Mouse (Mus musculus): Measurements from ENCODE around the gene Ccdc162.
A peak's percentile ranks its signal among the peaks of the same experiment; 100 is the strongest.

The Ccdc162 gene

DNA sequence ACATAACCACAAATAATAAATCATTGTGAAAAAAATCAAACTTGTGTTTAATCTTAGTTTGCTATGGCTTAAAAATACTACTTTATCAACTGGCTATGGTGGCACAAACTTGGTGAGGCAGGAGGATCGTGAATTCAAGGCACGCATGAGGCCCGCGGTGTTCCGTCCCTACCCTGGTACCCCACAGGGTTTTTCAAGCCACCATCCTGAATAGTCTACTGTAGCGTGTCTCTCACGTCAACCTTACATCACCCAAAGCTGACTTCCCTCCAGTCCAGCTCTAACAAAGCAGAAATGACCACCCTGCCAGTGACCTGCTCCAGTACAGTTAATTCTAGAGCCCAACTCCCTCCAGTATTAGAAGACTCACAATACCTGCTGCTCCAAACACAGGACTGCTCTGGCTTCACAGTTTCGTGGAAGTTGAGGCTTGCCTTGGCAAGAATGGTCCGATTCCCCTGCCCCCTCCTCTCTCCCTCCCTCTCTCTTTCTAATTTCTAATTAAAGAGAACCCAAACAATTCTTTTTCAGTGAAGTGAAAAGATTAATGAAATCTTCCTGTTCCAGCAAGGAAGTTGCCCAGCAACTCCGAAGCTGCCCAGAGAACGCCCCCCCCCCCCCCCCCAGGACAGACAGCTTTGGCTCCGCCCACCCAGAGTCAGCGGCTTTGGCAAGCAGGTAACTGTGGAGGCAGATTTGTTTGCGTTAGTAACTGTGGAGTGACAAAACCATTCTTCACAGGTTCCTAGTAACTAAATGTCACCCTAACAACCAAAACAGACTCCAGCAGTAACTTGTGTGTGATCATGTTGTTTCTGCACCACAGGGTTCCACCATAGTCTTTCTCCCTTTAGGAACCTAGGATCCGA is at the start of gene Ccdc162:
TSS of gene Ccdc162 (minus strand) at position 606 of the 869 bp plus-strand sequence.
- DNase-seq (ENCODE audit: low read depth, low spot score): no peak

DNA sequence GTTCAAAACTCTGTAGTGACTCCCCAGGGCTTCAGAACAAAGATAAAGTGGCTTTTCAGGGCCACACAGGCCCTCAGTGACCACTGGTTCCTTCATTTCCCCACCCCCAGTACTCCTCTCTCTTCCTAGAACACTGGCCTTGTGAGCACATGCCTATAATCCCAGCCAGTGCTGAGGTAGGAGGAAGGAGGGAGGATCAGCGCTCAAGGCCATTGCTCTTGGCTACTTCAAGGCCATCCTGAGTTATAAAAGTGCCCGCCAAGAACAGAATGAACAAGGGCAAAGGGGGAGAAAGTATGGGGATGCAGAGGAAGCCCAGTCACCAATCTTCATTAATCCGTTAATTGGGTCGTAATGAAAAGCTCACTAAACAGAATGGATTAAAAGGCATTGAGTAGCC is 49.2 kb upstream of the Ccdc162 start:
- DNase-seq (ENCODE audit: low read depth, low spot score): no peak

DNA sequence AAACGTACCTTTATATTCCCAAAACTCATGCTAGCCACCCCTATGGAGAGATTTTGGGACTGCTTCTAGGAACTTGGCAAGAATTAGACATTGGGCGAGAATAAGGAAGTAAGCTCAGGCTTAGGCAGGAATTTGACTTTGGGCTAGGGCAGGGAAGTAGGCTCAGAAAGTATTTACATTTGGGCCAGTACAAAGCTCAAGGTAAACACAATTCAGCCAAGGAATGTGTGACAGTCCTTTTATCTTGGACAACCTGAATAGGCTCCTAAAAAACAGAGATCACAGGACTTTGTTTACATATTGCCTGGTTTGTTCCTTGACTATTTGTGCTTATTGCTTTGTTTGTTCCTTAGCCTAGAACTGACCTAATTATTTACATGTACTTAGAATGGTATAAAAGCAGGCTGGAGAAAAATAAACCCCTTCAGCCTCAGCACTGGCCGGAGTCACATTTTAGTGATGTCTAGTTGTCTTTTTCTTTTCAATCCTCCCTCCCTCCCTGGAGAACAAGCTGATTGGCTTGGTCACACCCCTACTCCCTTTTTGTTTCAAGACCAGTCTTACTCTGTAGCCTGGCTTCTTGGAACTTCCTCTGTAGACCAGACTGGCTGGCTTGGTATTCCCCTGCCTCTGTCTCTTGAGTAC is 47.4 kb upstream of the Ccdc162 start:
- no peak for DNase-seq (ENCODE audit: low read depth, low spot score)

DNA sequence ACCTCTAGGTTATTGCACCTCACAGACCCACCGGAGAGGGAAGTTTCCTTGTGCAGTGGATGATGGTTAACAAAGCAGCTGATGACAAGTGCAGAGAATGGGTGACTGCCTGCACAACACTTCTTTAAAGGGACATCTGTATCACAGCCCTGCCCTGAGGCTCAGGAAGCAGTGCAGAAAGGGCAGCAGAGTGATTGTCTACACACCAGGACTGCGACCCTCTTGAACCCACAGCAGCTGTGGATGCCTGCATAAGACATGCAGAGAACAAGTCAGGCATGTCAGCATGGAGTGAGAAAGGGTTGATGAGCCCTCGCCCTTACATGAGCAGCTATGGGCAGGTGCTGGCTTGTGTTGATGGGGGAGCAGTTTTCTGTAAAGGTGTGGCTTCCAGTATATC is 44.4 kb upstream of the Ccdc162 start:
- no peak for DNase-seq (ENCODE audit: low read depth, low spot score)

DNA sequence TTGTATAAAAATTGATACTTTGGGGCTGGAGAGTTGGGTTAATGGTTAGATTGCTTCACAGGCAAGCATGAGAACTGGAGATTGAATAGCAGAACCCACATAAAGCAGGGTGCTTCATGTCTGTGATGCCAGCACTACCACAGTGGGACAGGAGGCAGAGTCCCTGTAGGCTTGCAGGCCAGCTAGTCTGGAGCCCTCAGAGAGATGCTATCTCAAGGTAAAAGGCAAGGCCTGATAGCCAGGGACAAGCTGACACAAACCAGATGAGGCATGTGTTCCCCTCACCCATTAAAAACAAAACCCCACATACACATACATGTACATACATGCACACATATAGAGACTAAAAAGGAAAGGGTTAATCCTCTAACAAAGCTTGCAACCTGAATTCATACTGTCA is 41.6 kb upstream of the Ccdc162 start:
- no peak for DNase-seq (ENCODE audit: low read depth, low spot score)

DNA sequence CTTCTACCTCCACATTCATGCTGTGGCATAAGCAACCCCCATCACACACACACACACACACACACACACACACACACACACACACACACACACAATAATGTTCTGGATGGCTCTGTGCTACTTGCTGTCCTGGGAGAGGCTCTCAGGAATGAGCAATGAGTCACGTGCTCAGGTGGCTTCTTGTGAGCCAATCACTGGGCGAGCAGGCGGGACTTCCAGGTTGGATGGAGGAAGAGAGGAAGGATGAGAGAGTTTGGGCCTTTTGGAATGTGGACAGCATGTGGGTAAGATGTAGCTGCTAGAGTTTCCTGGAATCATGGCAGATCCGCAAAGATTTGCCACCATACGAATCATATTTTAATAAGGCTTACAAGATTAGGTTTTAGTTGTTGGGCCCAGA is 40.8 kb upstream of the Ccdc162 start:
- DNase-seq (ENCODE audit: low read depth, low spot score): no peak

DNA sequence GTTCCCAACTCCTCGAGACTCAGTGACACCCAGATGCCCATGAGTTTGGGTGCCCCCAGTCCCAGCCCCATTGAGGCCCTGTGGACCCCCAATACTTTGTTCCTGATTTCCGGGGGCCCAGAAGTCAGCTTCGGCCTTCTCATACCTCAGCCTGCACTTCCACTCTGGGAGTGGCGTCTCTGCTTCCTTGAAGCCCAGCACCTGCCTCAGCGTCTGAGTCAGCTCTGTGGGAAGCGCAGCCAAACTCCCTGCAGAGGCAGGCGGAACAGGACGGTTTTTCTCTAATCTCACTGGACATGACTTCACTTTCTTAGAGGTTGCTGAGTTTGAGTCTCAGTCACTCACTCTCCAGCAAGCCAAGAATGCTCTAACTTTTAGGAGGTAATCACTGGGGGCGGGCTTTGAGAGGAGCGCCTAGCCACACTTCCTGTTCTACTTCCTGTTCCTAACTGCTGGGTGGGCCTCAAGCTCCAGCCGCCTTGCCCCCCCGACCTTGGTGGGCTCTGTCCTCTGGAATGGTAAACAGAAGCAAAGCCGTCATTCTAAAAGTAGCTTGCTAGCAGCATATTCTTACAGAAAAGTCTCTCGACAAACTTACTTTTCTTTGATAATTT is 35.5 kb upstream of the Ccdc162 start:
- no peak for DNase-seq (ENCODE audit: low read depth, low spot score)

DNA sequence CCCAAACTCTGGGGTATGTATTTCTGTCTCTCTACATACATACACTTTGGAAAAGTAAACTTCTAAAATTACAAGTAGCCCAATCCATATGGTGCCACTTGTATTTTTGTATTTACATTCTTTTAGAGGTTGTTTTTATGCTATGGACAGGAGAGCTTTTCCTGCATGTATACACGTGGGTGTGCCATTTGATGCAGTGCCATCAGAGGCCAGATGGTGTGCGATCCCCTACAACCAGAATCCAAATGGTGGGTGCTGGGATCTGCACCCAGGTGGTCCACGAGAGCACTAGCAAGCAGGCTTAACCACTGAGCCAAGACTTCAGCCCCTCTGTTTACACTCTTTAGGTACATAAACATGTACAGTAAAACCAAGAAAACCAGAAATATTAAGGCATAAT is 32.9 kb upstream of the Ccdc162 start:
- DNase-seq (ENCODE audit: low read depth, low spot score): no peak

DNA sequence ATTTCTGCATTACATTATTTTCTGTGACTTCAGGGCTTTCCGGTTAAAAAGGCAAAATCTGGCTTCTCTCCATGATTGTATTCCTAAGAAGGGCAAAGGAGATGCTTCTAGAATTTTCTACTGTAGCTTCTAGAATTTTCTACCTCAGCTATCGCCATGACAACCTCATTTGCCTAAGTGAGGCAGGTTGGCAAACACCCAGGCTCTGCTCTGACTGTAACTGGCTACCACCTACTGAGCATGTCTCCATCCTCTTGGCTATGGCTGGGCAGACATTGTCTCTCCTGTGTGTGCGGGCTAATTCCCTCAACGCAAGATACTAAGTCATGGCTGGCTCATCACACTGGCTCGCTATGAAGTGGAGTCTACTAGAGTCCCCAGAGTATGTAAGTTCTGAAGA is 30.1 kb upstream of the Ccdc162 start:
- DNase-seq (ENCODE audit: low read depth, low spot score): no peak

DNA sequence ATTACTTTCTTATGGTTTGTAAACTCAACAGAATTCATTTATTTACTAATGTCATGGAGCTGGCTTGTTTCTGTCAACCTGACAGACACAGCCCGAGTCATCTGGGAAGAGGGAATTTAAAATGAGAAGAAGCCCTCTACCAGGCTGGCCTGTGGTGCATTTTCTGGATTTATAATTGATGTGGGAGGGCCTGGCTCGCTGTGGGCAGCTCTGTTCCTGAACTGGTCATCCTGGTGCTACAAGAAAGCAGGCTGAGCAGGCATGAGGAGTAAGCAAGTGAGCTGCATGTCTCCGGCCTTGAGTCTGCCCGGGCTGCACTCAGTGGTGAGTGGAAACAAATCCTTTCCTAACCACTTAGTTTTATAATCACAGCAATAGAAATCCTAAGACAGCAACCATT is 27.6 kb upstream of the Ccdc162 start:
- DNase-seq (ENCODE audit: low read depth, low spot score): no peak

DNA sequence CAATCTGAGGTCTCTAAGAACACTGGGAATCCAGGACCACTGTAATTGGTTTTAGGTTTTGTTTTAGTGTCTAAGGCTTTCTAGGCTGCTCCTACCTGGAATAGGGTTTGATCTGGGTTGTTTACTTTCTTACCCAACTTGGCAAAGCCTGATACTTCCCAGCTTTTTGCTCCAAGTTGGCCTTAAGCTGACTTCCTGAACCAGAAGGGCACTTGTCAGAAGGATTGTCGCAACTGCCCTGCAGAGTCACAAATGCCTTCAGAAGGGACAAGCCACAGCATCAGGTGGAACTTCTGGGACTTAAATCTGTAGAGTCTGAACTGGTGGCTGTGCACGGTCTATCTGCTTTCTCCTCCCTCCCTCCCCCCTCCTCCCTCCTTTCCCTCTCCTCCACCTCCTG is 23.8 kb upstream of the Ccdc162 start:
- no peak for DNase-seq (ENCODE audit: low read depth, low spot score)

DNA sequence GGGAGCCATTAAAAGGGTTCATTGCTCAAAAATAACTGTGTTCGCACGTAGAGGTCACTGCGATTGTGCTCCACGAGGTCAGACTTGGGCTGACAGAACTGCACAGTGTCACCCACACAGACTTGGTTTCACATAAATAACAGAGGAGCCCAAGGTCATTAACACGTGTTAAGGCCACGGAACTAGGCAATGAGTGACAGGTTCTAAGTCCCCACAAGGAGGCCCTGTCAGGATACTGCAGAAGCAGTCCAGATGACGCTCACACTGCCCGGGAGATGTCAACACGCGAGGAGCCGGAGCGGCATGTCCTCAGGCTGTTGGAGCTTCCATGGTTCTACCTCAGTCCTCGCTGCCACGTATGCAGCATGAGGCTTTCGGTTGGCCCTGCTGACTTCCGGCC is 20.8 kb upstream of the Ccdc162 start:
- no peak for DNase-seq (ENCODE audit: low read depth, low spot score)

DNA sequence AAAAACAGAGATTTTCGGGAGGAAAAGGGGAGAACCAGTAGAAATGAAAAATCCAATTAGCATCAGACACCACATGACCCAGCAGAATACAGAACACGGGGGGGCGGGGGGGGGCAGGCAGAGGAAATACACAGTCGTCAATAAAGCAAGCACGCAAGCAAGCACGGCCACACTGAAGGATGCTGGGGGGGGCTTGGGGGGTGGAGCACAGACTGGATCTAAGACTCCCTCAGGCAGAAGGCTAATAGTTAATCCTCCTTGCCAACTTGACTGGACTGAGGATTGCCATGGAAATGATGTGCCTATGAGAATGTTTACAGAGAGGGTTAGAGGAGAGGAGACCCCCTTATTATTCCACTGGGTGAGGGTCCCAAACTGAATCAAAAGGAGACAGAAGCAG is 19.0 kb upstream of the Ccdc162 start:
- DNase-seq (ENCODE audit: low read depth, low spot score): no peak

DNA sequence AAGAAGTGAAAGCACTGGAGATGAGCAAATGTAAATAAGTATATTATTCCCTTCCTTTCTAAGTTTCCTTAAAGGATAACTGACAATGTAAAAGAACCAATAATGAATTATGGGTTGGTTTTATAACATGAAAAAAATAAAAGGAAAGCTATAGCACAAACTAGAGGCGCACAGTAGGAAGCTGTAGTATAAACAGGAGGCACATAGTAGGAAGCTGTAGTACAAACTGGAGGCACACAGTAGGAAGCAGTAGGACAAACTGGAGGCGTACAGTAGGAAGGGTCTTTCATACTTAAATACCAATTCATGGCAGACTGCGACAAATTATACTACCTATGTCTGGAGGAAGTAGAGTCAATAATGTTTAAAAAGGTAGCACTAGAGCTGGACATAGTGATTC is 16.8 kb upstream of the Ccdc162 start:
- DNase-seq (ENCODE audit: low read depth, low spot score): no peak

DNA sequence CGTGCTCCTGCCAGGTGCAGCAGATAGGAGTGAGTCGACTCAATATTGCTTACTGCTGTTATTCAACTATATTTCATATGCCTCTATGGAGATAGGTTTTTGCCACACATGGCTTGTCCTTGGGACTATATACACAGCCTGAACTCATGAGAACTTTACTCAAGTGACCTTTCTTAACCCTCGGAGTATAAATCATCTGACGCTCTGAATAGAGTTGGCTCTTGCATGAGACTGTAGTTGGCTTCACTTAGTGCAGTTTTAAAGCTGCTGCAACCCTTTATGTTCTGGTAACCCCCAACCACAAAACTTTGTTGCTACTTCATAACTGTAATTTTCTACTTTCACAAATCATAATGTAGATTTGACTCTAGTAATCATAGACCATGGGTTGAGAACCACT is 15.5 kb upstream of the Ccdc162 start:
- no peak for DNase-seq (ENCODE audit: low read depth, low spot score)

DNA sequence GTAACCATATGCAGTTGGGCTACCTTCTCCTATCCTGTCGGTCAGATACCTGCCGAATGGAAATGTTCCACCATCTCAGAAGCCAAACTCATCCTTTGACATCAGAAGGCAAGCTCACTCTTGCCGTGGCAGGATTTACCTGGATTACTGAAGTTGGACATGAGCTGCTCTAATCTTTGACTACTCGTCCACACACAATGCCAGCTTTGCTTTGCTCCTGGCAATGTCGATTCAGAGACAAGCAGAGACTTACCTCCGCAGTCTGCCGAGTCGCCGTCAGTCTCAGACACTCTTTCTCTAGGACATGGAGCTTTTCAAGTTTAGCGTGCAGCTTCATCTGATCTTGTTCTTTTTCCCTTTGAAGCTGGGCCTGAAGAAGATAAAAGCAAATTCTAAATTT is 14.3 kb upstream of the Ccdc162 start:
- DNase-seq (ENCODE audit: low read depth, low spot score): no peak

DNA sequence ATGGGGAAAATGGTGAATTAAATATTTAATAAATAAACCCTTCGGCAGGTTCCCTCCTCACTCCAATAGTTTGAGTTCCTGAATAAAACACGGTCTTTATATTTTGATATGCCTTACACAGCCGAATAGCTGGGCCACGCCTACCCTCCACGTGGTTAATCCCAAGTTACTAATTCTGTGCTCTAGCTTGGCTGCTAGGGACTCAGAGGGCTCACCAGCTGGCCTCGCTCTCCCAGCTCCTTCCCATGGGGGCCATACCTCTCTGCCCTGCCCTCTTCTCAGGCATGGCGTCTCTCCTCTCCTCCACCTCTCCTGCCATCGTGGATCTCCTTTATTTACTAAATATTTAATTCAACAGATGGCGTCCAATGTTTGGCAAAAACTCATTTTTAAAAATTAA is 9.8 kb upstream of the Ccdc162 start:
- no peak for DNase-seq (ENCODE audit: low read depth, low spot score)

DNA sequence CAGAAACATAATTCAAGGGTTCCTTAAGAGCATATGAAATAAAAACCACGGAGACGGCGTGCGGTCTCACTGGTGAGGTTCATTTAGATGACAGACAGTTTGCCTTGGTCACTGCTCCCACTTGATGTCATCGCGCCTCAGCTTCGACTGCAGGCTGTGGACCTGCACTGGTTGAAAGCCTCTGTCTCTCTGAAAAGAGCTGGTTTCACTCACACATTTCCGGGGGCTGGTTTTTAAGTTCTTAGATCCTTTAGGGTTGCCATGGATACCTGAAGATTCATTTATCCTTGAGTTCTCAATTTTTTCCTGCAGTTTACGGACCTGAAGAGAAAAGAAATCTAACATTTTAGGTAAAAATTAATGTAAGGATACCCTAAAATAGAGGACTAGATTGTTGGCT is 3.2 kb upstream of the Ccdc162 start:
- no peak for DNase-seq (ENCODE audit: low read depth, low spot score)

DNA sequence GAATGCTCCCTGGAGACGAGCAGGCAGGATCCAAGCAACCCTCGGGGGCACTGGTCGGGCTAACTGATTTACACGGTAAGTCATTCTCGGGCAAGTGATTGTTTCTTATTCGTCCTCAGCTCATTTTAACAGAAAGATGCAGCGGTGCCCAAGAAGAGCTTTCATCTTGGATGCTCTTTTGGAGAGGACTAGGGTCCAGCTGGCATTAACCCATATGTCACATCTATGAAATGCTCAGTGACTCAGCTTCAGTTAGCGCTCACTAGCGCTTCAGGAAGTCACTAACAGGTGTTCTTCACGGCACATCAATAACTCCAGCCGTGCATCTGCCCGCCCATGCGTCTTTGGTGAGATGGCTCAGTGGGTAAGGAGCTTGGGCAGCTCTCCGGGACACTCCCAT is 877 bp downstream of the Ccdc162 start:
- peak; percentile 19 for DNase-seq (ENCODE audit: low read depth, low spot score)

DNA sequence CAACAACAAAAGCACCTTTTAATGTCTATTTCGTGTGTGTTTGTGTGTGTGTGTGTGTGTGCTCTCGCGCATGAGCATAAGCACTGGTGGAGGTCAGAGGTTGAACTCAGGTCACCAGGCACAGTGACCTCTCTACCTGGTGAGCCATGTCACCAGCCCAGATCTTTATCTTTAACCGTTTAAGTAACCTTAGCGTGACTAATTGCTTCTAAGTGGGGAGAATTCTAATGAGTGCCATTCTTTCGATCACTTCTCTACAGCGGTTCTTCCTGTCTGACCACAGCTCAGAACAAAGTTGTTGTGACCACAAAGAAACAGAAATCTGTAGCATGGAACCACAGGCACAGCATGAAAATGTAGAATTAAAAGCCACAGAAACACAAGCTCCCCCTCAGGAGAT is 5.0 kb downstream of the Ccdc162 start:
- no peak for DNase-seq (ENCODE audit: low read depth, low spot score)

DNA sequence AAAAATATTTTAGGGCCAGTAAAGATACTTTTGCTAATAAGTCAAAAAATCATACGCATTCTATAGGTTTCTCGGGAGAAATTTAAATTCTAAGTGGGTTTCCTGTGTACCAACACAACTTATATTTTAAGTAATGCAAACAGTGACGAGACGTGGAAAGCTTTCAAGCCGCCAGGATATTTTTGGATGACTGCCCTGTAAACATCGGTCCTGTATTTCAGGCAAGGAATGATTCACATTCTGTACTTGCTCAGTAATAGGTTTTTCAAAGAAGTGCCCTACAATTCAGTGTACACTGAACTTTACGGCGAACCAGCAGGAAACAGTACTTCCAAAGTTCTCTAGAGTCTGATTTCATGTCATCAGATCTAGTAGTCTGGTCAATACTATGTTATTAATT is 5.7 kb downstream of the Ccdc162 start:
- DNase-seq (ENCODE audit: low read depth, low spot score): no peak

DNA sequence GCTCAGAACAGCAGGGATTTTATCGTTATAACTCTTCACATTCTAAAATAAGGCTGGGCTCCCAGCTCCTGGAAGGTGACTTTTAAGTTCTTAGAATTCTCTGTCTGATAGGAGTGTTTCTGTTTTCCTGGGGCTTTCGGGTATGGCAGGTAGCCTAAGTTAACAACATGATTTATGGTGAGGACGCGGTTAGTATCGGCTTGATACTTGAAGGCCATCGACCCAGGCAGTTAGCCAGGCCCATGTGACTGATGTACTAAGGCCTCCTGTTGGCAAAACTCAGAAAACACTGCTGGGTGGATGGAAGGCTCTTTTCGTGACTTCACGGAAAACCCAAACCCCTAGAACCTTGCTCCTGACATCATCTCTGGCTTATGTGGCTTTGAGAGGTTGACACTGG is 7.1 kb downstream of the Ccdc162 start:
- no peak for DNase-seq (ENCODE audit: low read depth, low spot score)

DNA sequence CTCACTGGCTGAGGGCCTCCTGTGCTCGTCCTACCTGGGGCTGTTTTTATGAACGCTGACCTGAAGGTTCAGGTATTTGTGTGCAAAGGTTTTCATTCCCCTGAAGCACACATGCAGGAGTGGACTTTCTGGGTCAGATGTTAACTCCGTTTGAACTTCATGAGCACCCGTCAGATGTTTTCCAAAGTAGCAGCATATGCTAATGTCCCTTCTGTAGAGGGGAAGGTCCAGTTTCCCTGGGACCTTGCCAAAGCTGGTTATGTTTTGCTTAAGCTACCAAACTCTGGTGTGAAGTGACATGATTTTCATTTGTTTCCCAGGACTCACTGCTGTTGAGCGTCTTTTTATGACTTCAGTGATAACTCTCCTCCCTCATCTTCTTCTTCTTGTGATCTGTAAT is 16.8 kb downstream of the Ccdc162 start:
- DNase-seq (ENCODE audit: low read depth, low spot score): no peak

Measured in mesoderm, embryonic 11.5 days (tissue).